Mouse (Mus musculus): ENCODE measurements around the gene Dock2.
A peak's percentile ranks its signal among the peaks of the same experiment; 100 is the strongest.
"Not testable (repeated sequence)": the region's sequence is repeated elsewhere in the genome, so short reads cannot be mapped to it uniquely, and the experiment has no call there.

Gene Dock2

DNA sequence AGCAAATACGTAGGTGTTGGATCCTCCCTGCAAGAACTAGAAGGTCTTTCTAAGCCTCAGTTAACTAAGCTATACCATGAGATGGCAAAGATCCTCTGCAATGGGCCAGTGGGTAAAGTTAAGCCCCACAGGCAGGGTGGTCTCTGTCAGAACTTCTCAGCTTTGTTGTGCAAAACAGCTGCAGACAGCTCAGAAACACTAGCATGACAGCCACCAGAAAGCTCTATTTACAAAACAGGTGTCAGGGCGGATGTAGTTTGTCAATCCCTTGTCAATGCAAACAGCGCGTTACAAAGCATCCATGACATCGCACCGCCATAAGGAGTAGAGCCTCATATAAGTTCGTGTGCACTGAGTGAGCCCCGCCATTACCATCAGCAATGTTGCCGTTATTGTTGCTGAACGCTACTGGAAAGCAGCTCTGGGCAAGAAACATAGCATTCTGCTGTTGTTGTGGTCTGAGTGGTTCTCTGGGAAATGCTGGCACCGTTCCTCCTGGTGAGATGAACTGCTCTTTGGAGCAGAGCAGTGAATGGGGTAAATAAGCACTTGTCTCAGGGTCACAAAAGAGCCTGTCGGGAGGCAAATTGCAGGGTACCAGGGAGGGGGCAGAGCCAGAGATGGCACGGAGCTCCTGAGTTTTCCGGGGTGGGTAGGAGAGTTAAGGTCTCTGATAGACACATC lies 507.2 kb downstream of the Dock2 start:
- no peak for DNase-seq

DNA sequence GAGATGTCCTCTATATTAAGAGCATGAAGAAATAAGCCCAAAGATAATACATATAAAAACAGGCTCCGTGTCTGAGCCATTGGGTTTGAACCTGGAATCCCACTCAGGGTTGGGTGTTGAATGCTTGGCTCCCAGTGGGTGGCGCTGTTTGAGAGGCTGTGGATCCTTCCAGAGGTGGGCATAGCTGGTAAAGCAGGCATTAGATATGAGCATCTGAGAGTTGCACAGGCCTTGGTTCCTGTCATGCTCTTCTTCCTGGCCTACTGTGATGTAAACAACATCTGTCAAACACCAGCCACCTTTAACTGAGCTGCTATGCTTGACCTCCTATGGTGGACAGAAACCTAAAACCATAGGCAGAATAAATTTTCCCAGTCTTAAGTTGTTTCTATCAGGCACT lies 507.8 kb downstream of the Dock2 start:
- DNase-seq, result peak; percentile 10

DNA sequence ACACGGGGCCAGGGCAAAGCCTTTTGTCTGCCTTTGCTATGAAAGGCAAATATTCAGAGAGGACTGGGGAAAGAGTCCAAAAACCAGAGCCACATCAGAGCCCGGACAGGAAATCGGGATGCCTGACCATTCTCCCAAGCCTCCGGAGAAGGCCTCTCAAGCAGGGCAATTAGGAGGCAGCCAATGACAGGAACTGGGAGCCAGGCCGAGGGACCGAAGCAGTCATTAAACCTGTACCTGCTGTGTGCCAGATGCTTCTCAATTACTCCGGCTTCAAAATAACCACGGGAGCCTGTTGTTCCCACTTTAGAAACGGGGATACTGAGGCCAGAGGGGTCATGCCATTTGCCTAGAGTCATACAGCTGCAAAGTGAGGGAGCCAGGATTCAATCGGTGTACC lies 511.7 kb downstream of the Dock2 start:
- no peak for DNase-seq

DNA sequence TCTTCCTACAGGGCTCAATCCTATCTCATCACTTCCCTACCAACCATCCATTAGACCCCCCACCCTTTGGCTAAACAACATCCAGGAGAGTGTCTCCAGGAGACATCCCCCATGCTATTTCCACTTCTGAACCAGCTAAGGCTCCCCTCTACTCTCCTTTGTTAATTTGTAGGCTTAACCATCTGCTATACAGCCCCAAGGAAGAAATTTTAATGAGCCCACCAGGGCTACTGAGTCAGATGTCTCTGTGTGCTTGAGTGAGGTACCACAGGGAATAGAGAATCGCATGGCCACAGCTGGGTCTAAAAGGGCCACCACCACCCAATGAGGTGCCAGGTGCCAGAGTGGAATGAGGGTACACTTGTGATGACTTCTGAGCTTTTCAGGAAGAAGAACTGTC lies 519.6 kb downstream of the Dock2 start:
- DNase-seq, result no peak

DNA sequence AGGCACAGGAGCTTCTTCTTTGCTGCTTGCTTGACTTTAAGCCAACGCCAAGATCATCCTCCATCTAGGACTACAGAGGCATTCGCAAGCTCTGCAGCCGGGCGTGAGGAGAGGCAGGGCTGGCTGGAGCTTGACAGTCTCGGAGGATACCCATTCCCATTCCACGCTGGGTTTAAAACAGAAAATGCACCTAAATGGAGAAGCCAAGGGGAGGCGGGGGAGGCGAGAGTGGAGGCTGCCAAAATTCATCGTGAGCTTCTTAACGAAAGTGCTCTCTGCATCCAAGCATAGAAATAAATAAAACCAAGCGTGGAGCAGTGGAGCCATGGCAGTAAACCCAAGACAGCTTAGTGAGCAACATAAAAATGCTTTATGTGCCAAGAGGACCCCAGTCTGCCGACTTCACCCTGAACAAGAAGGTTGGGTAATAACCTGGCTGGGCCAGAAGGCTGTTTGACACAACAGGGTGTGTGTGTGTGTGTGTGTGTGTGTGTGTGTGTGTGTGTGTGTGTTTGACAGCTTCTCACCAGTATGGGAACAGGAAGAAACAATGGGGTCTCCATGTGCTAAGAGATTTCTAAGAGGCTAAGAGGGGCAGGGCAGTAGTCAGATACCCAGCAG lies 524.7 kb downstream of the Dock2 start:
- DNase-seq, result no peak

DNA sequence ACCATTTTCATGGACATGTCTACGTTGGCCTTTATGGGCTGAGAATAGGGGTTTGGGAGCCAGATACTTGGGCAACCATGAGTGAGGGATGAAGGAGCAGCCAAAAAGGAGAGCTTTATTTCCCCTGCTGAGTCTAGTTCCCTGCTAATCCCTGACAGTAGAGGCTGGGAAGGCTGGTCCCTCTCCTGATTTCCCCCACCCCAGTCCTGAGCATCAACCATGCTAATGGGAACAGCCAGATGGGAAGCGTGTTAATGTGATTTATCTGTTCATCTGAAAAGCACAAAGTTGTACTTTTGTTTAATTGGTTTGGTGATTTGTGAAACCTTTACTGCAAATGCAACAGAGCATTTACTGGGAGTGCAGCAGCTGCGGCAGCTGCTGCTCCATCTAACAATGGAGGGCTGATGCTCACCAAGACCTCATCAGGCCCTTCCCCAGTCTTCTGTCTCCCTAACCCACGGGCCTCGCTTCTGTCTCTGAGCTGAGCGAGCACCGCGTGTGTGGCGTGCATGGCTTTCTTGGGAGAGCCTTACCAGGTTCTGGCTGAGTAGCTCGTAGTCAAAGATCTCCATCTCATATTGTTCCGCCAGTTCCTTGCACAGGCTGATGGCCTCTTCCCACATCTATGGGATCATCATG lies 526.0 kb downstream of the Dock2 start:
- no peak for DNase-seq

DNA sequence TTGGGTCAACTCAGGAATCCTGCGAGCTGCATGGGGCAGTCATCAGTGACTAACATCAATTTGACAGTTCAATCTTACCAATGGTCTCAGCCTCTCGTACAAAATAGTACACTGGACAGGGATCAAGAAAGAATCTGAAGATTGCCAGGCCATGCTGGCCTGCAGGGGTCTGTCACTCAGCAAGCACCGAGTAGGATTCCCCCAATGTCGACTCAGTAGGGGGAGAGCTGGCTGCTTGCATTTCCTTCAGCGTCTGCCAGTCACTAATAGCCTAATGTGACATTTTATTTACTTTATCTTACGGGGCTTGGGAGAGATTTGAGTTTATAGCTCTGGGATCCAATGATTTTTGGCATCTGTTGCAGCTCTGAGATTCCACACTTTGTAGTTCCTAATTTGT lies 540.7 kb downstream of the Dock2 start:
- DNase-seq, result no peak

DNA sequence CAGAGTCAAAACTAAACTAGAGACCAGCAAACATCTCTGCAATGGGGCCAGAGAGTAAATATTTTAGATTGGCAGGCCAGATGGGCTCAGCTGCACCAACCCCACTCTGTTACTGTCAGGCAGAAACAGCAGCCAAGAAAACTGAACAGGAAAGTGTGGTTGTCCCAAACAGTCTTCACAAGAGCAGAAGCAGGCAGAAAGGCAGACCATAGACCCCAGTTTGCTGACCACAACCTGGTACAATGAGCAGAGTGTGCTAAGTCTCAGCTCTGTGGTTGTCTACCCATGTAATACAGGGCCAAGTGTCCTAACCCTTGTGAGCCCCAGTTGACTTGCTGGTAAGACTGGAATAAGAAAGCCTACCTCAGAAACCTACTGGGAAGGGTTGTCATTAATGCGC lies 543.4 kb downstream of the Dock2 start:
- DNase-seq, result no peak

DNA sequence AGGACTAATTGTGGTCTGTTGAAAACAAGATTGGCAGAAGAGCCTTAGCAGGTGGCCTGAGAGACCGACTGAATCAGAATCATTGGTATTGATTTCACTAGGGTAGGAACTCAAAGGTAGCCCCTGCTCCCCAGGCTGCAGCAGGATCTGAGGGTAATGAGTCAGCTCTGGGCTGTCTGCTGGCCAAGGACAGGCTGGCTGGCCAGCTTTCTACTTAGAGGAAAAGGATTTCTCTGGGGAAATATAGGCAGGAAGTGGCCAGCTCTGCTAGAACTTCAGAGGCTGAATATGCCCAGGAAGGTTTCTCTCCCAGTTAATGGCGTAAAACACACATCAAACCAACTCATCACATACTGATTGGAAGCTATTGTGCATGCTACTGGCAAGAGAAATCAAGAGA lies 544.0 kb downstream of the Dock2 start:
- no peak for DNase-seq

DNA sequence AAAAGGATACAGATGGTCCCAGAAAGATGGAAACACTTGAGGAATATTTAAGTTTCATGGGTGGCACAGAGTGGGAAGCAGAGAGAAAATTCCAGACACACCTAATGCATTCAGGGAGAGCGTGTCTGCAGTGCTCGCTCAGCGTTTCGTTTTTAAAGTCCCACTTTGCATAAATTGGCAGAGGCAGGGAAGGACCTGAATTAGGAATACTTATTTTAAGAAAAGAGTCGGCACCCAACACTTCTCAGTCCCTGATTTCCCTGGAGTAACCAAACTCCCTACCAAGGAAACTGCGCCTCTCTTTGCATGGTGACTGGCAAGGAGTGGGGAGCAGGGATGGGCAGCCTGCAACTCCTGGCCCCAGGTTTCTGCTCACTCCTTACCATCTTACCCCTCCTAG lies 546.8 kb downstream of the Dock2 start:
- DNase-seq, result no peak

DNA sequence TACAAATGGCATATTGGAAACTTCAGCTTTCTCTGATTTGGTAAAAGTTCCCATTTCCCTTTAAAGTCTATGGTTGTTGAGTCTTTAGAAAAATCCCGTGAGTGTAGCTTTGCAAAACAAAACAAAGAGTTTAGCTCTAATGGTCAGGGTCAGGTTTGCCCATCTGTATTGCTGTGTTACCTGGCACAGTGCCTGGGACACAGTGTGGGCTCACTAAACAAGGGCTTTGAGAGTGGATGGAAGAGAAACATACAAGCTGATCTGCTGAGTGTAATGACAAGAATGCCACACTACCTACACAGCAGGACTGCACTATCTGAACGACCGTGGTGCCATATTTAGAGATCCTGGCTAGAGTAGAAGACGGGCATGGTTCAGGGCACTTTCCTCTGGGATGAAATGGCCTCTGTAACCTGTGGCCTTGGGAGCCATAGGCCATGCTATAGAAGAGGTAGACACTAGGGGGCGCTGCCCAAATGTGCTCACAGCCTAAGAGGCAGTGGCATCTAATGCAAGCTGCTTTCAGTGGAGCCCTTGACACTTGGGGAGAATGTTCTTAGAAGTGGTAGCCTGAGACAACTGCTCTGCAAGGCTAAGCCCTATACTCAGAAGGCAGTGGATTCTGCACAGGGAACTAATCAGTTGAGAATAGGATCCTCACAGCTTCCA lies 547.5 kb downstream of the Dock2 start:
- peak; percentile 51 for DNase-seq

DNA sequence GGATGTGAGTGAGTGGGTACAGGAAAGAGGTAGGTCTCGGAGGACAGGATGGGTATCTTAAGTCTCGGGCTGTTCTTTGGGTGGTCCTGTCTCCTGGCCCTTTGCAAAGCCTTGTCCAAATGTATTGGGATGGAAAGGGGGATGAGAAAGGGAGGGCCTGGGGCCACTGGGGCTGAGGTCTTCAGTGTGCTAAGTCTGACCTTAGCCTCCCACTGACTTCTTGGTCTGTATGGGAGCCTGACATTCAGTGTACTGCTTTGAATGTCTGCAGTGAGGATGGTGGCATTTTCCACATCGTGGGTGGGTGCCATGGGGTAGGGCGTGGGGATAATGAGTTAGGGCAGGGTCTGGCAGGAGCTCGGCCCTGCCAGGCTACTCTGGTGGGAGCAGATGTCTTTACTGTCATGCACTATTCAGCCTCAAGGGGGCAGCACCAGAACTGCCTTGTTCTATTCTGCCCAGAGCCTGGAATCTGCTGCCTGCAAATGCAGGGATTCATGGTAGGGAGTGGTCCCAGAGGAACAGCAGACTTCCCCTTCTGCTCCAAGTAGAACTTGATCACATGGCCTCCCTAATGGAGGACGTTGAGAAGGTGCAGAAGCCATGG lies 554.8 kb downstream of the Dock2 start:
- DNase-seq, result peak; percentile 58

DNA sequence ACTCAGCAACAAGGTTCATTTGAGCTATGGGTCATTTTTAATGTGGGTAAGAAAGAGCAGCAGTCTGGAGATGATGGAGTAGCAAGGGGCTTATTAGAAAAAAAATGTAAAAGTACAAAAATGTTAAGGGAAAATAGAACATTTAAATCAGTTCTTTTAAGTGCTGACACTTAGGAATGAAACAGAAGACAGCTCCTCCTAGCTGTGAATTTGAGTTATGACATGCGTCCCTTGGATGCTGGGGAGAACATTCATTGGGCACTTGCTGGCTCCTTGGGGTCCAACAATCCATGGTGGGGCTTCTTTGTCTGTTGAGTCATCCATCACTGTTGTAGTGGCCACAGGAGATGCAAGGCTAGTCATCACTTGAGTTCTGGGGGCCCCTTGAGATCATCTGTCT lies 556.5 kb downstream of the Dock2 start:
- DNase-seq, result no peak

DNA sequence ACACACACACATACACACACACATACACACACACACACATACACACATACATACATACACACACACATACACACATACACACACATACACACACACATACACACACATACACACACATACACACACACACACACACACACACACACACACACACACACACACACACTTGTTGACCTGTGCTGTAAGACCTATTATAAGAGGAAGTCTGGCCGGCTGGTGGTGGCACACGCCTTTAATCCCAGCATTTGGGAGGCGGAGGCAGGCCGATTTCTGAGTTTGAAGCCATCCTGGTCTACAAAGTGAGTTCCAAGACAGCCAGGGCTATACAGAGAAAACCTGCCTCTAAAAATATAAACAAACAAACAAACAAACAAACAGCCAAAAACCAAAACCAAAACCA lies 563.1 kb downstream of the Dock2 start:
- DNase-seq, result not testable (repeated sequence)

DNA sequence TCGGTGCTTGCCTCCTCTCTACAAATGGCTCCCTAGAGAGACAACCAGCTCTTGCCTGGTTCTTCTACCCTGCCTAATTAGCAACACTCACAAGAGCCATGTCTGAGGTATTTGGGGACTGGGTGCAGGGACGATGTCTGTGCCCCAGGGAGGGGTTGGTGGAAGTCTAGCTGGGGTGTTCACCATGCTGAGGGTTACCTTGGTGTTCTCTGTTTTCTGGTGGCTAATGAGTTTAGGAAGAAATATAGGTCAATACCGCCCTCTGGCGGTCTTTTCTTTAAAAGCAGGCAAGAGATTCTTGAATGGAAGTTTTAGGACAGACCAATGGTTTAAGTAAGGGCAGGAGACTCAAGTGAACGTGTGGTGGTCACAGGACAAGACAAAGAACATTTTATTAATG lies 570.8 kb downstream of the Dock2 start:
- peak; percentile 25 for DNase-seq

DNA sequence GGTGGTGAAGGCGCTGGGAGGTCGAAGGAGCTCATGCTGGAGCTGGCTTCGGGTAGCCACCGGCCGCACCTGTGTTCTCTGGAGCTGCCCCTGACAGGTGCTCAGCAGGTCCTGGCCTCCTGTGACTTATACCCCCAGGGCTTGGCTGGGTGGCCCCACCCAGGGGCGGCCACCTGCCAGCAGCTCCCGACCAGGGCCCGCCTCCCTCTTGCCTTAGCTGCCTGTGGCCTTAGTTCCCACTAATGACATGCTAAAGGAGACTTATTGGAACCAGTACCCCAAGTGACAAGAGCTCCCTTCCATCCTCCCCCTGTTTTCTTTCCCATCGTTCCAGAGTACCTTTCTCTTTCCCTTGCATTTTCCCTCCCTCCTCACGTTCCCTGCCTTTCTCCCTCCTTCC lies 575.7 kb downstream of the Dock2 start, which contains the start of gene Foxi1:
Foxi1 (minus strand) TSS at position 101 of the 400 bp plus-strand sequence.
- DNase-seq, result no peak

DNA sequence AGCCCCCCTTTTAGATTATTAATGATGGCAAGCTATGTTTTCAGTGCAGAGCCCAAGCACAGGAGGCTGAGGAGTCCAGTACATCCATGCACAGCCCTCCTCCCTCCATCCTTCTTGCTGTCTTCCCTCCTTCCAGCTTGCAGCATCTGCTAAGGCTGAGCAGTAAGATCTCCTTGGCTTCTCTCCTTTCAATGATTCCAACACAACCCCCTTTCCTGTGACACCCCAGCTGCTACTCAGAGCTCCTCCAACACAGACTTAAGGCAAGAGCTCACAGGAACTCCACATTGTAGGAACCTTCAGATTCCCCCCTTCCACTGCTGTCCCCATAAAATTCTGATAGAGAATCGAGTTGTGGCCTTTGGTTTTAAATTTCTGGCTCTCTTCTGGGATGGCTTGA lies 580.9 kb downstream of the Dock2 start:
- no peak for DNase-seq

DNA sequence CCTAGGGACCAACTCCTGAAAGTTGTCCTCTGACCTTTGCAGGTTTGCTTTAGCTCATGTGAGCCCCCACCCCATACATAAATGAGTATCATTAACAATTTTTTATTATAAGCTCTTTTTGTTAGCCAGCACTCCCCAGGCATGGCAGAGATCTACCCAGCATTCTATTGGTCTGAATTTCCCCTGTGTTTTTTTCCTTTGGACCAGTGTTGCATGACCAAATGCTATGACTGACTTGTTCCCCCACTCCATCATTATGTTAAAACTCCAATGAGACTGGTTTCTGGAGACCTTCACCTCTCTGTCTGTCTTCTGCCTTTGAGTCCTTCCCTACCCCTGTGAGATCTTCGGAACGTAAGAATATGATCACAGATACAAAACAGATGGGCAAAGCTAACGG lies 588.5 kb downstream of the Dock2 start:
- no peak for DNase-seq

DNA sequence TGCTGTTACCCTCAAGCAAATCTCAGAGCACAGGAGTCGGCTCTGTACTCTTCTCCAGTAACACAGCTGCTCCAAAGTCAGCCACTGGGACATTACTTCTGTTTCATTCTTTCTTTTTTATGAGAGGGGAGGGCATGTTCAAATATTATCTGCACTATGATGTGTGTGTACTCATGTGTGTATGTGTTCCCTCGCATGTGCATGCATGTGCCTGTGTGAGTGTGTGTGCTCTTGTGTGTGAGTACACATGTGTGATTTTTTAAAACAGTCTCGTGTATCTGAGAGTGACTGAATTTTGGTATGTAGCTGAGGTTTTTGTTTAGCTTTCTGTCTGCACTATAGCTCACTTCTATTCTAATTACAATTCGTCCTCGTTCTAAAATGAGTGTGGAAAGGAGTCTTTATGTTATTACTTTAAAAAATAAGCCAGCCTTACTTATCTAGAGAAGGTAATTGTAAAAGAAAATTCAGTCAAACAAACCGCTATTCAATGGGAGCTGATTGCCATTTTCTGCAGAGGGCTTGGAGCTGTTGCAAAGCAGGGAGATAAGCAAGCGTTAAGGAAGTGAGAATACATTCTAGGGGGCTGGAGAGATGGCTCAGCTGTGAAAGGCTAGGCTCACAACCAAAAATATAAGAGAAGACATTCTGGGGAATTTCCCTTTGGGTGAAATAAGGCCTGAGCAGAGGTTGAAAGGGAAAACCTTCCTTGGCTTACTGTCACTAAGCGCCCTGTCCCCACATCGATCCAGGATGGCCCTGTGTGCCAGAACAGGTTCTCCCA lies 589.3 kb downstream of the Dock2 start:
- DNase-seq, result no peak

DNA sequence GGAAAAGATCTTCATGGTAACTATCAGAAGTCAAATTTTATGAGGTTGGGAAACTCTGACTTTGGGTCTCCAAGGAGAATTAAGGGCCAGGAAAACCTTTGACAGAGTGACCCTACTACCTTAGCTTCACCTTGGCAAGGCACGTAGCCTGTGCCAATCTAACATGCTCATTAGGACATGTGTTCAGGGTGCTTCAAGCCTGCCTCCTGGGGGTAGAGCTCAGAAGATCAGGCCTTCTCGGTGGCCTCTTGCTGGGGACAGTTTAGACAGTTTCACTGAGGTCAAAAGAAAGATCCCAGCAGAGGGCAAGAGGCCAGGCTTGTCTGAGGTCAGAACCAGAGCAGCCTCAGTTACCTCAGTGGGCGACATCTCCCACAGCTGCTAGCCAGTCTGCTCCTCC lies 590.0 kb downstream of the Dock2 start:
- no peak for DNase-seq

DNA sequence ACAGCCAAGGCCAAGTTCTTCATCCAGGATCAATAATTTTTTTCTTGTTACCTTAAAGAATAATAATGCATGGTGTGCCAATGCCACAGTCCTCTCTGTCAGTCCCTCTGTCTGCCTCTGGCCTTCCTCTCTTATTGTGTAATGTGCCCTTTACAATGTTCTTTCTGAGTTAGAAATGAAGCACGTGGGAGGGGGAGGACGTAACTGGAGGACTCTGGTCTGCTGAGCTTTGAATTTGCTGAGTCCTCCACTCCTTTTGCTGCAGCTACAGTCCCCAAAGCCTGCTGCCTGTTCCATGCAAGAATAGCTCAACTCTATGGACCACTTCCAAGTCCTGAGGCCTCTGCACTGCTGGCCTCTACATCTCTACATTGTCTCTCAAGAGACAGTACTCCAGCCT lies 599.4 kb downstream of the Dock2 start:
- no peak for DNase-seq
